Mouse (Mus musculus) cerebellum, adult 2 months (tissue): Measurements from ENCODE around the gene Jam3.

ENCODE experiments used
- CTCF ChIP-seq: fragments of 200-500 bp; IDR thresholded peaks from 2 replicates; pipeline ENCODE4 v1.5.1; 2011; ENCODE audit warnings: low read depth, mild to moderate bottlenecking, control low read depth, low read length, moderate library complexity, borderline replicate concordance; ENCODE audit not compliant: insufficient read depth
- POLR2A ChIP-seq: fragments of 200-500 bp; IDR thresholded peaks from 2 replicates; pipeline ENCODE4 v1.6.1; 2011; ENCODE audit warnings: low read length, control low read depth, borderline replicate concordance; ENCODE audit not compliant: insufficient read depth

- TF ChIP-seq POLR2A (no peak), CTCF (no peak)
These were observed 10.4 kb upstream of the Jam3 start for GRCm38 (mm10) chr9:27165596-27165995.
